Comparison of ENCODE assay signal across 8 mouse cellular contexts in genomic region chr13:55212361-55213137, GRCm38 (mm10). TPM values are rescaled to one million over a fixed set of nuclear protein-coding genes. Genes with fewer than 3 reads are reported as not detected.
DNase-seq lines count a peak whose midpoint lies in the region; ATAC-seq and TF ChIP-seq lines count a peak whose summit lies in the region.

No protein-coding gene starts in this region.

- peaks cover 48% of the 10 kb centered on the region for H3K4me1 ChIP-seq in embryonic facial prominence, embryonic 13.5 days
- H3K4me1 ChIP-seq in liver, adult 2 months (ENCODE audit: control insufficient read depth, insufficient read depth, low read length) = peaks cover 26% of the 10 kb centered on the region
- H3K4me1 ChIP-seq in neural tube, embryonic 13.5 days (replicated peaks) = peaks cover 64% of the 10 kb centered on the region

- no peak for TF ChIP-seq CTCF in liver, adult 2 months (IDR thresholded peaks at IDR 0.05; ENCODE audit: low read depth, low read length)

- DNase-seq in A20 (ENCODE audit: low read depth, low spot score) = peak; percentile 89
- DNase-seq in adrenal gland, postnatal 25 days = peak; percentile 64
- DNase-seq in heart, adult 8-10 months (ENCODE audit: low spot score) = peak; percentile 53
- DNase-seq in kidney, adult 9 months = peak; percentile 70
- peak; percentile 46 for DNase-seq in liver, adult 2 months (ENCODE audit: extremely low read depth, low read depth, low spot score)
- peak; percentile 51 to 56 for DNase-seq in thymus, adult 18-20 months

- no peak for ATAC-seq in embryonic facial prominence, embryonic 13.5 days (ENCODE audit: insufficient number of reproducible peaks, insufficient read depth, low FRiP score, low TSS enrichment, low read depth)
- ATAC-seq in neural tube, embryonic 13.5 days (ENCODE audit: low read depth) = peak; percentile 4; the same call in 1 of the 2 replicates

- H3K27ac ChIP-seq in embryonic facial prominence, embryonic 13.5 days = peak overlapping the region; percentile 97
- H3K27ac ChIP-seq in liver, adult 2 months (replicated peaks; ENCODE audit: insufficient read depth, low read depth, low read length) = peak overlapping the region; percentile 89
- peak overlapping the region; percentile 98 for H3K27ac ChIP-seq in neural tube, embryonic 13.5 days (replicated peaks)

- peaks cover 25% of the 10 kb centered on the region; the same call in 1 of the 2 replicates for H3K79me2 ChIP-seq in liver, adult 2 months (ENCODE audit: control insufficient read depth, insufficient read depth, low read length)

- no peak for TF ChIP-seq POLR2A in liver, adult 2 months (IDR thresholded peaks at IDR 0.05; ENCODE audit: extremely low read depth, insufficient read depth, low read length)

- peak overlapping the region; percentile 86 for H3K4me3 ChIP-seq in embryonic facial prominence, embryonic 13.5 days
- peak overlapping the region; percentile 90 for H3K4me3 ChIP-seq in liver, adult 2 months (ENCODE audit: insufficient read depth, low read depth, low read length)
- peak overlapping the region; percentile 78 for H3K4me3 ChIP-seq in neural tube, embryonic 13.5 days

- under 1% methylated on average over 57 of the region's 58 CpGs for WGBS in embryonic facial prominence, embryonic 13.5 days
- WGBS in liver, adult 2 months = under 1% methylated on average over 58 of the region's 58 CpGs
- WGBS in neural tube, embryonic 13.5 days = under 1% methylated on average over 58 of the region's 58 CpGs

- no peaks in the 10 kb centered on the region; the same call in 1 of the 2 replicates for H3K9me3 ChIP-seq in embryonic facial prominence, embryonic 13.5 days
- no peaks in the 10 kb centered on the region for H3K9me3 ChIP-seq in neural tube, embryonic 13.5 days

- no peaks in the 10 kb centered on the region for H3K27me3 ChIP-seq in embryonic facial prominence, embryonic 13.5 days
- no peaks in the 10 kb centered on the region for H3K27me3 ChIP-seq in liver, adult 2 months (ENCODE audit: control insufficient read depth, insufficient read depth, low read length)
- no peaks in the 10 kb centered on the region for H3K27me3 ChIP-seq in neural tube, embryonic 13.5 days

- H3K36me3 ChIP-seq in embryonic facial prominence, embryonic 13.5 days = peaks cover 38% of the 10 kb centered on the region
- peaks cover 29% of the 10 kb centered on the region for H3K36me3 ChIP-seq in liver, adult 2 months (ENCODE audit: control insufficient read depth, insufficient read depth, low read length)
- H3K36me3 ChIP-seq in neural tube, embryonic 13.5 days = peaks cover 34% of the 10 kb centered on the region

- peak overlapping the region; percentile 94 for H3K9ac ChIP-seq in embryonic facial prominence, embryonic 13.5 days
- peak overlapping the region; percentile 98 for H3K9ac ChIP-seq in liver, adult 2 months (ENCODE audit: low read depth, low read length)
- H3K9ac ChIP-seq in neural tube, embryonic 13.5 days = peak overlapping the region; percentile 95

- H3K4me2 ChIP-seq in embryonic facial prominence, embryonic 13.5 days = peak overlapping the region; percentile 86
- H3K4me2 ChIP-seq in neural tube, embryonic 13.5 days = peak overlapping the region; percentile 82

RNA-seq across cellular contexts. Expression of gene Nsd1, which starts 3.0 kb away (rescaled TPM):
- 121 and 142 TPM in 2 replicates for total RNA-seq in adrenal gland, postnatal 25 days (2021)
- polyA plus RNA-seq in embryonic facial prominence, embryonic 13.5 days (2015; fragmentation: Nextera tagmentation; extraction: Ambion mirVana) = 77.2 and 83.0 TPM in 2 replicates
- 10 to 100 TPM; 47.2 to 55.1 (median 51.9) TPM for total RNA-seq in heart, adult 8-10 months (2022)
- total RNA-seq in liver, adult 2 months (2014; rRNA removed) = 45.4 TPM in 2 replicates
- 8.0 and 8.9 TPM in 2 replicates for polyA plus RNA-seq in liver, adult 2 months (2012; rRNA removed)
- 58.1 and 62.2 TPM in 2 replicates for polyA plus RNA-seq in neural tube, embryonic 13.5 days (2015; fragmentation: Nextera tagmentation; extraction: Ambion mirVana)
